Mouse (Mus musculus) brain, adult 10 weeks (tissue): Measurements from ENCODE around the gene Psma3. TPM values are rescaled to one million over a fixed set of nuclear protein-coding genes. Genes with fewer than 3 reads are reported as not detected.

Experiments
- polyA plus RNA-seq: library from polyadenylated mRNA; stranded (reverse); fragments of 350-450 nt; fragmentation: Illumina TruSeq; extraction: RNeasy Lipid Tissue Mini Kit (QIAGEN cat#74804); gene quantifications from one replicate; pipeline ENCODE4 v1.2.3, GENCODE M21; 2015; ENCODE audit warnings: low read depth, low replicate concordance

Psma3 gene
- polyA plus RNA-seq = 331 TPM

DNA sequence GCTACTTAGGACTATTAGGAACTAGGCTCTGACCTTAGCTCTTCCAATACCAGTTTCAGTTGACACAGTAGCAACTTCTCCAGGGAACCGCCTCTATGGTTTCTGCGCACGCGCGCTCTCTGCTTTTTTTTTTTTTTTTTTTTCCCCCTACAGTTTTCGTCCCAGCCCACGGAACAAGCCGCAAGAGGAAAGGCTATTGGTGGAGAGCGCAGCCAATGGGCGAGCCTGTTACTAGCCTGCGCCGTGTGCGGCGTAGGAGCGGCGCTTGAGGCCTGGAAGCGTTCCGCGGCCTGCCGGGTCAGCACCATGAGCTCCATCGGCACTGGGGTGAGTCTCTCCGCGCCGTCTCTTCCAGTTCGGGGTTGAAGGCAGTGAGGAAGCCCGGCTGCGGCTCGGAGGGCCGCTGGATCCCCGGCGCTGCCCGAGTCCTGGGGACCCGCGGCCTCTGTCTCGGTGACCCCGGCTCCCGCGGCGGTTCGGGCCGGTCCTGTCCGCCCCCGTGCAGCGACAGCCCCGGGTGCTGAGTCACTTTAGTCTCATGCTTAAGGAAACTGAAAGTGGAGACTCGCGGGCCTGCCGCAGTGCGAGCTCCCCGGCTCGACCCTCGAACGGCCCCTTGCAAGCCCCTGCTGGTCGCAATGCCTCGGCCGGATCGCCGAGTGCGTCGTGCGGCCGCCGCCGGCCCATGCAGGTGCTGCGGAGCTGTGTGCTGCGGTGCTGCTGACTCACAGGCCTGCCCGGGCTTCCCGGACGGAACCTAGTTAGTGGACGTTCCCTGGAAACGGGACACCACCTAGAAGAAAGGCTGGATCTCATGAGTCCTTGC, at the start of gene Psma3:
Gene Psma3 (plus strand): TSS at position 181 of the 826 bp plus-strand sequence.

GRCm38 (mm10) chr12:70937571-70938384, 36.6 kb upstream of the Psma3 start, which contains the start of gene Actr10:
Gene Actr10 (plus strand): TSS chr12:70937857.

GRCm38 (mm10) chr12:71015363-71016210, 41.2 kb downstream of the Psma3 start, which contains the start of gene Arid4a:
Gene Arid4a (plus strand): TSS chr12:71015990.

Other genes starting within 250 kb of the Psma3 start
- 21.4 TPM for gene Frmd6, start 149.1 kb upstream of the Psma3 start, polyA plus RNA-seq
- 162 TPM for gene Actr10, start 36.8 kb upstream of the Psma3 start, polyA plus RNA-seq
- 18.2 TPM for gene Arid4a, start 41.4 kb downstream of the Psma3 start, polyA plus RNA-seq
- gene Tomm20l, start 136.8 kb downstream of the Psma3 start, polyA plus RNA-seq = not detected
- gene Timm9, start 162.1 kb downstream of the Psma3 start, polyA plus RNA-seq = 116 TPM
- gene 2700049A03Rik, start 162.2 kb downstream of the Psma3 start, polyA plus RNA-seq = 3.5 TPM